Mouse (Mus musculus) mature B cell (primary cell): Measurements from ENCODE around the gene Fat1.
"Not testable (repeated sequence)": the region's sequence is repeated elsewhere in the genome, so short reads cannot be mapped to it uniquely, and the experiment has no call there.

ENCODE experiments used
- in situ Hi-C: fragments of 300-500 bp; cut with MboI; formaldehyde crosslinking; loops from 2 replicates; pipeline ENCODE4 v1.14.3; 2019

Gene Fat1

GRCm38 (mm10) chr8:45065391-45065790, 130.1 kb downstream of the Fat1 start:
- in situ Hi-C loops = not testable (repeated sequence)

- in situ Hi-C loops = no loop called here
Measured at GRCm38 (mm10) chr8:45068759-45069386, 133.6 kb downstream of the Fat1 start, which contains the start of gene Mtnr1a. Mtnr1a (plus strand) TSS chr8:45069137.

GRCm38 (mm10) chr8:45070949-45071348, 135.7 kb downstream of the Fat1 start:
- in situ Hi-C loops = no loop called here

- in situ Hi-C loops = no loop called here
Measured at GRCm38 (mm10) chr8:45080850-45081249, 145.6 kb downstream of the Fat1 start.

GRCm38 (mm10) chr8:45093599-45093998, 158.4 kb downstream of the Fat1 start:
- in situ Hi-C loops = no loop called here
